ENCODE assay signal across 7 mouse cellular contexts in the genomic region with DNA sequence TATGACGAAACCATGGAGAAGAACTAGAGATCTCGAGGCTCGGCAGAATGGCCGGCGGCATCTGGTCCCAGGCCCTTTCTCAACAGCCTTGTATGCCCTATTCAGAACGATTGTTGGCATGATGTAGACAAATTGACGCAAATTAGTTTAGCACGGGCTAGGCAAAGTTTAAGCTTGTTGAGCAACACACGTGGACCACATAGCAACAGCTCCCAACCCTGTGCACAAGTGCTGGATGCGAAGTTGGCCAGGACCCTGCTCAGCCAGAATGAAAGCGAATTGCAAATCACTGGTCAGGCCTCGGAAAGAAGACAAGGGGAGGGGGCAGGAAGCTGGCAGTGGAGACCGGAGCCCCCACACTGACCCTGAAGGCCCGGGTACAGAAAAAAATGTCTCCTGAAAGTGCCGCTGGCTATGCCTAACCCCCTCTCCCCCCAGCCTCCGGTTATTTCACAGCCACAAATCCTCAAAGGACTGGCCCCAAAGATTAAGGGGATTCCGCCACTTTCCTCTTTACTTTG. TPM values are rescaled to one million over a fixed set of nuclear protein-coding genes. Genes with fewer than 3 reads are reported as not detected.
DNase-seq lines count a peak whose midpoint lies in the region; ATAC-seq lines count a peak whose summit lies in the region.

No protein-coding gene starts in this region.

- peaks cover 6% of the 10 kb centered on the region; the same call in 1 of the 2 replicates for H3K27me3 ChIP-seq in forebrain, embryonic 11.5 days (ENCODE audit: control insufficient read depth, insufficient read depth, low read length)
- peaks cover 34% of the 10 kb centered on the region for H3K27me3 ChIP-seq in hindbrain, embryonic 14.5 days (ENCODE audit: control insufficient read depth, insufficient read depth, low read length)

- DNase-seq in brain, embryonic 18.5 days (ENCODE audit: low read depth, low spot score): peak; percentile 24
- peak; percentile 63 for DNase-seq in forebrain, embryonic 11.5 days (ENCODE audit: low spot score)
- peak; percentile 60 for DNase-seq in hindbrain, embryonic 14.5 days (ENCODE audit: low spot score)
- peak; percentile 16 for DNase-seq in lung, postnatal 14 days
- DNase-seq in right cerebral cortex, postnatal 14 days: no peak
- no peak for DNase-seq in gastrocnemius, postnatal 36 days
- DNase-seq in urinary bladder, postnatal 4 days (ENCODE audit: low spot score in 2 of 2): no peak

- peaks cover 8% of the 10 kb centered on the region; the same call in 1 of the 2 replicates for H3K4me1 ChIP-seq in forebrain, embryonic 11.5 days (replicated peaks; ENCODE audit: control insufficient read depth, insufficient read depth, low read length)
- H3K4me1 ChIP-seq in hindbrain, embryonic 14.5 days (replicated peaks; ENCODE audit: control insufficient read depth, insufficient read depth, low read length): peaks cover 8% of the 10 kb centered on the region; the same call in 1 of the 2 replicates

- H3K9me3 ChIP-seq in forebrain, embryonic 11.5 days (ENCODE audit: control insufficient read depth, low read length): no peaks in the 10 kb centered on the region
- H3K9me3 ChIP-seq in hindbrain, embryonic 14.5 days (ENCODE audit: control insufficient read depth, low read length): no peaks in the 10 kb centered on the region

- no peaks in the 10 kb centered on the region for H3K36me3 ChIP-seq in forebrain, embryonic 11.5 days (ENCODE audit: control insufficient read depth, insufficient read depth, low read length)
- H3K36me3 ChIP-seq in hindbrain, embryonic 14.5 days (replicated peaks; ENCODE audit: control insufficient read depth, insufficient read depth): no peaks in the 10 kb centered on the region

- H3K4me3 ChIP-seq in forebrain, embryonic 11.5 days (ENCODE audit: low read depth, low read length): peak overlapping the region; percentile 13; the same call in 1 of the 2 replicates
- H3K4me3 ChIP-seq in hindbrain, embryonic 14.5 days (replicated peaks; ENCODE audit: low read length): peak overlapping the region; percentile 8; the same call in 1 of the 2 replicates

- no peak overlapping the region for H3K27ac ChIP-seq in forebrain, embryonic 11.5 days (ENCODE audit: low read depth, low read length)
- H3K27ac ChIP-seq in hindbrain, embryonic 14.5 days: no peak overlapping the region

- intact Hi-C loops in gastrocnemius, postnatal 36 days (cut with DNase I): loop anchor here (5.0 kb wide), 1 partner anchor 207 kb away; no protein-coding TSS in a partner anchor

- peak overlapping the region; percentile 47 for H3K4me2 ChIP-seq in forebrain, embryonic 11.5 days (ENCODE audit: low read depth, low read length, severe bottlenecking)
- peak overlapping the region; percentile 41 for H3K4me2 ChIP-seq in hindbrain, embryonic 14.5 days (replicated peaks)

- 5% methylated on average over 17 of the region's 17 CpGs for WGBS in forebrain, embryonic 11.5 days
- 5% methylated on average over 17 of the region's 17 CpGs for WGBS in hindbrain, embryonic 14.5 days

- H3K9ac ChIP-seq in forebrain, embryonic 11.5 days (ENCODE audit: low read length): peak overlapping the region; percentile 37
- H3K9ac ChIP-seq in hindbrain, embryonic 14.5 days: no peak overlapping the region; the same call in 1 of the 2 replicates

- ATAC-seq in forebrain, embryonic 11.5 days (replicated peaks; ENCODE audit: low FRiP score): peak; percentile 47
- ATAC-seq in hindbrain, embryonic 14.5 days (ENCODE audit: low FRiP score): peak; percentile 87

RNA-seq across cellular contexts. Expression of gene Fhl4, which starts 58.0 kb away (rescaled TPM):
- 1.4 and 1.7 TPM in 2 replicates for polyA plus RNA-seq in forebrain, embryonic 11.5 days (2014; fragmentation: Nextera tagmentation; extraction: Ambion mirVana)
- 2.1 and 2.3 TPM in 2 replicates for polyA plus RNA-seq in hindbrain, embryonic 14.5 days (2014; fragmentation: Nextera tagmentation; extraction: Ambion mirVana)
- under 1 TPM; 0.12 to 0.31 TPM for total RNA-seq in gastrocnemius, postnatal 36 days (2021)

RNA-seq across cellular contexts. Expression of gene Tmem263, which starts 58.2 kb away (rescaled TPM):
- polyA plus RNA-seq in forebrain, embryonic 11.5 days (2014; fragmentation: Nextera tagmentation; extraction: Ambion mirVana): 60.7 and 66.5 TPM in 2 replicates
- 45.2 and 51.7 TPM in 2 replicates for polyA plus RNA-seq in hindbrain, embryonic 14.5 days (2014; fragmentation: Nextera tagmentation; extraction: Ambion mirVana)
- total RNA-seq in gastrocnemius, postnatal 36 days (2021): 10 to 100 TPM in 1 of 2 experiments, 1 to 10 TPM in 1; 8.9 to 10.3 TPM

Comparison
In these comparisons a context has a peak if more than half of its experiments do, and no peak if none do; other contexts are left out.
1. DNase-seq: peak in brain, embryonic 18.5 days (single experiment), forebrain, embryonic 11.5 days (single experiment), hindbrain, embryonic 14.5 days (single experiment) and lung, postnatal 14 days (single experiment); none in right cerebral cortex, postnatal 14 days (single experiment), gastrocnemius, postnatal 36 days (0 of 2) and urinary bladder, postnatal 4 days (0 of 2).